Mouse (Mus musculus): ENCODE measurements around the gene Lgmn.

The Lgmn gene

GRCm38 (mm10) chr12:102387219-102387917 is 52.2 kb downstream of the Lgmn start:
- DNase-seq: peak; percentile 75

- DNase-seq: no peak
Observed at GRCm38 (mm10) chr12:102384819-102385218, 54.8 kb downstream of the Lgmn start.

GRCm38 (mm10) chr12:102383288-102383687 is 56.3 kb downstream of the Lgmn start:
- no peak for DNase-seq

- no peak for DNase-seq
Observed at GRCm38 (mm10) chr12:102382180-102382579, 57.4 kb downstream of the Lgmn start.

GRCm38 (mm10) chr12:102372322-102372721 is 67.3 kb downstream of the Lgmn start:
- no peak for DNase-seq

- DNase-seq: no peak
Observed at GRCm38 (mm10) chr12:102370931-102371500, 68.6 kb downstream of the Lgmn start.

GRCm38 (mm10) chr12:102369488-102370235 is 70.0 kb downstream of the Lgmn start:
- no peak for DNase-seq

GRCm38 (mm10) chr12:102368556-102368955 is 71.1 kb downstream of the Lgmn start:
- DNase-seq: no peak

- DNase-seq: no peak
Observed at GRCm38 (mm10) chr12:102368066-102368465, 71.5 kb downstream of the Lgmn start.

GRCm38 (mm10) chr12:102367075-102367474 is 72.5 kb downstream of the Lgmn start:
- no peak for DNase-seq

GRCm38 (mm10) chr12:102366126-102366816 is 73.3 kb downstream of the Lgmn start:
- DNase-seq: no peak

- DNase-seq: no peak
Observed at GRCm38 (mm10) chr12:102365016-102365415, 74.6 kb downstream of the Lgmn start.

GRCm38 (mm10) chr12:102361189-102362161 is 78.1 kb downstream of the Lgmn start:
- no peak for DNase-seq

GRCm38 (mm10) chr12:102359390-102359789 is 80.2 kb downstream of the Lgmn start:
- DNase-seq: no peak

- DNase-seq: no peak
Observed at GRCm38 (mm10) chr12:102356781-102357180, 82.8 kb downstream of the Lgmn start.

- no peak for DNase-seq
Observed at GRCm38 (mm10) chr12:102355784-102356183, 83.8 kb downstream of the Lgmn start.

- peak; percentile 46 for DNase-seq
Observed at GRCm38 (mm10) chr12:102354126-102354984, 85.3 kb downstream of the Lgmn start.

- no peak for DNase-seq
Observed at GRCm38 (mm10) chr12:102350997-102351396, 88.6 kb downstream of the Lgmn start.

GRCm38 (mm10) chr12:102348447-102348846 is 91.2 kb downstream of the Lgmn start:
- no peak for DNase-seq

GRCm38 (mm10) chr12:102346507-102346906 is 93.1 kb downstream of the Lgmn start:
- DNase-seq: peak; percentile 64
